Mouse (Mus musculus) forebrain, embryonic 14.5 days (tissue): Measurements from ENCODE around the gene Tmcc3. TPM values are rescaled to one million over a fixed set of nuclear protein-coding genes. Genes with fewer than 3 reads are reported as not detected.
"Not testable (repeated sequence)": the region's sequence is repeated elsewhere in the genome, so short reads cannot be mapped to it uniquely, and the experiment has no call there.

Experiments used
- ATAC-seq: fragments of 200-750 bp; cut with Nextera tagmentation; 2 replicates; pipeline ENCODE4 v1.8.0; 2017; ENCODE audit warnings: mild to moderate bottlenecking, moderate library complexity
- DNase-seq: peaks from one replicate; pipeline ENCODE4 v3.0.0-alpha.2; 2015; ENCODE audit warnings: low spot score
- H3K27ac ChIP-seq: fragments of 300-500 bp; sonication (generic); 2 replicates; pipeline ENCODE4 v1.5.1; 2014; ENCODE audit warnings: low read depth, mild to moderate bottlenecking, control low read depth, low read length, moderate library complexity
- H3K27me3 ChIP-seq: fragments of 300-500 bp; sonication (generic); replicated peaks from 2 replicates; pipeline ENCODE4 v1.6.1; 2014; ENCODE audit warnings: low read length, control low read depth, mixed read lengths; ENCODE audit not compliant: control insufficient read depth, insufficient read depth
- H3K36me3 ChIP-seq: fragments of 300-500 bp; sonication (generic); 2 replicates; pipeline ENCODE4 v1.6.1; 2014; ENCODE audit warnings: low read length, control low read depth; ENCODE audit not compliant: control insufficient read depth, insufficient read depth
- H3K4me1 ChIP-seq: fragments of 300-500 bp; sonication (generic); 2 replicates; pipeline ENCODE4 v1.6.1; 2014; ENCODE audit warnings: antibody characterized with exemption, low read length, control low read depth; ENCODE audit not compliant: control insufficient read depth, insufficient read depth
- H3K4me2 ChIP-seq: fragments of 300-500 bp; sonication (generic); 2 replicates; pipeline ENCODE4 v1.6.1; 2014; ENCODE audit warnings: mild to moderate bottlenecking, control low read depth, low read length
- H3K4me3 ChIP-seq: fragments of 300-500 bp; sonication (generic); 2 replicates; pipeline ENCODE4 v1.5.1; 2014; ENCODE audit warnings: low read depth, low read length, control low read depth
- H3K9ac ChIP-seq: fragments of 300-500 bp; sonication (generic); 2 replicates; pipeline ENCODE4 v1.6.1; 2014; ENCODE audit warnings: mild to moderate bottlenecking, low read length, control low read depth, moderate library complexity
- H3K9me3 ChIP-seq: fragments of 300-500 bp; sonication (generic); replicated peaks from 2 replicates; pipeline ENCODE4 v1.6.1; 2016; ENCODE audit warnings: low read length, control low read depth, mixed read lengths; ENCODE audit not compliant: control insufficient read depth
- WGBS: fragments of 180-500 bp; shearing (Covaris S2); extraction: QIAGEN DNeasy Blood & Tissue Kit; methylation state at CpG from one replicate; pipeline ENCODE4 v1.1.7; 2014; 5-methylcytosine and 5-hydroxymethylcytosine counted together
- polyA plus RNA-seq: library from polyadenylated mRNA; unstranded; fragments of >200 nt; fragmentation: Nextera tagmentation; extraction: Ambion mirVana; gene quantifications from 2 replicates; pipeline ENCODE4 v1.2.1, GENCODE M21; 2014

Tmcc3 gene
- polyA plus RNA-seq, 1 experiment from 2014 or later, result 5.5 TPM

DNA sequence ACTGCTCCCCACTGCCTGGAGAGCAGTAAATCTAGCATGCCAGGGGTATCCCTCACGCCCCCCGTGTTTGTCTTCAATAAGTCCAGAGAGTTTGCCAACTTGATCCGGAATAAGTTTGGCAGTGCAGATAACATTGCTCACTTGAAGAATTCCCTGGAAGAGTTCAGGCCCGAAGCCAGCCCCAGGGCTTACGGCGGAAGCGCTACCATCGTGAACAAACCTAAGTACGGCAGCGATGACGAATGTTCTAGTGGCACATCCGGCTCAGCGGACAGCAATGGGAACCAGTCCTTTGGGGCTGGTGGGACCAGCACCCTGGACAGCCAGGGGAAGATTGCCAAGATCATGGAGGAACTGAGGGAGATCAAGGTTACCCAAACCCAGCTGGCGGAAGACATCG, 267.1 kb downstream of the Tmcc3 start:
- Histone ChIP-seq H3K9ac (no peak overlapping the region), H3K4me3 (no peak overlapping the region), H3K36me3 (no peaks in the 10 kb centered on the region), H3K27me3 (no peaks in the 10 kb centered on the region), H3K9me3 (no peaks in the 10 kb centered on the region; the same call in 1 of the 2 replicates), H3K4me2 (no peak overlapping the region), H3K27ac (no peak overlapping the region), H3K4me1 (no peaks in the 10 kb centered on the region)
- DNase-seq (no peak), ATAC-seq (no peak)
- WGBS, result 94% methylated on average over 15 of the region's 15 CpGs

DNA sequence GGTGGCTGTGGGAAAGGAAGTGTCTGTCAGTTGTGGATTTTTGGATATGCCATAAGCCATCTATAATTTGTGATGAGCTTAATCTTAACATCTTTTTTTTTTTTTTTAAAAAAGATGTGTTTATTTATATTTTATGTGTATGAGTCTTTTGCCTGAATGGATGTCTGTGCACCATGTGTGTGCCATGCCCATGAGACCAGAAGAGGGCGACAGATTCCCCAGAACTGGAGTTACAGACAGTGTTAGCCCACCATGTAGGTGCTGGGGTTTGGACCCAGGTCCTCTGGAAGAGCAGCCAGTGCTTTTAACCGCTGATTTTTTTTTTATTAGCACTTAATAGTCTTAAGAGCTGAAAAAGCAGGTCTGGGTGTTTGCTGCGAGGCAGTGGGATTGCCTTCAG, 269.6 kb downstream of the Tmcc3 start:
- Histone ChIP-seq H3K4me1 (peaks cover 9% of the 10 kb centered on the region), H3K9me3 (no peaks in the 10 kb centered on the region; the same call in 1 of the 2 replicates), H3K27me3 (no peaks in the 10 kb centered on the region), H3K4me2 (no peak overlapping the region), H3K9ac (no peak overlapping the region), H3K4me3 (no peak overlapping the region), H3K27ac (no peak overlapping the region), H3K36me3 (no peaks in the 10 kb centered on the region)
- DNase-seq (no peak), ATAC-seq (no peak)
- WGBS, result 91% methylated on average over 3 of the region's 3 CpGs

DNA sequence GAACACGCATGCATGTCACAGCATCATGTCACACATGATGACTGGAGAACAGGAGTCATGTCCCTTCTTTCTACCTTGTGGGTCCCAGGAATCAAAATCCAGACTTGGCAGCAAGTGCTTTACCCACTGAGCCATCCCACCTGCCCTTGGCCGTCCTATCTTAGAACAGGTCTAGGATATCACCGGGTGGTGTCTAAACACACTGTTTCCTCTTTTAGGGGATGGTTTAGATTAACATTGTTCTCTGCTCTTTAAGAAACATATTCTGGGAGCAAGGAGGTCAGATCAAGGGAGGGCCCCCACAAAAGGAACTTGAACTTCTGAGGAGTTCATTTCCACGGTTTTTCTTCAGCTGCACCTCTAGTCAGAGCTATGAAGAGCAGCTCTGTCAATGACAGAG, 272.0 kb downstream of the Tmcc3 start:
- no peak overlapping the region for H3K27ac ChIP-seq
- H3K4me2 ChIP-seq, result no peak overlapping the region
- WGBS, result 89% methylated on average over 4 of the region's 4 CpGs
- H3K9ac ChIP-seq, result no peak overlapping the region
- peaks cover 9% of the 10 kb centered on the region for H3K4me1 ChIP-seq
- DNase-seq (no peak), ATAC-seq (no peak)
- H3K4me3 ChIP-seq, result no peak overlapping the region
- H3K36me3 ChIP-seq, result no peaks in the 10 kb centered on the region
- no peaks in the 10 kb centered on the region for H3K27me3 ChIP-seq
- no peaks in the 10 kb centered on the region; the same call in 1 of the 2 replicates for H3K9me3 ChIP-seq

DNA sequence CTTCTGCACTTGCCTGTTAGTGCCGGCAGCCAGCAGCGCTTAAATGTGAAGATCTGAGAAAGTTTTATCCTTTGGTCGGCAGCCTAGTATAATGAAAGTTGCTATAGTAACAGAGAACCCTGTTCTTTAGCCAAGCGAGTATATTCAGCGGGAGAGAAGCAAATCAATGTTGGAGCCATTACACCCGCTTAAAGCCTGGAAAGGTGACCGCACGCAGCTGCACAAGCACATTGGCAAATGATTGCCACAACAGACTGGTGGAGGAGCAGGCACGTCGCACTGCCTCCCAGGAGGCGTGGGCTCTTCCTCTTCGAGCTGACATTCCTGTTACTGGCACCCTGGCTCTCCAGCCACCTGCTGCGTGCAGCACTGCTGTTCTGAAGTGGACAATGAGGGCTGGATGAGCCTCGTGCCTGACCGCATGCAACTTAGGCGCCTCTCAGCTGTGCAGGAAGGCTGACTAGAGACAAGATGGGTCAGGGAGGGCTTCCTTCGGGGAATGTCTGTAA, 273.2 kb downstream of the Tmcc3 start:
- H3K9ac ChIP-seq, result peak overlapping the region; percentile 49
- H3K27me3 ChIP-seq, result no peaks in the 10 kb centered on the region
- H3K4me3 ChIP-seq, result no peak overlapping the region

DNA sequence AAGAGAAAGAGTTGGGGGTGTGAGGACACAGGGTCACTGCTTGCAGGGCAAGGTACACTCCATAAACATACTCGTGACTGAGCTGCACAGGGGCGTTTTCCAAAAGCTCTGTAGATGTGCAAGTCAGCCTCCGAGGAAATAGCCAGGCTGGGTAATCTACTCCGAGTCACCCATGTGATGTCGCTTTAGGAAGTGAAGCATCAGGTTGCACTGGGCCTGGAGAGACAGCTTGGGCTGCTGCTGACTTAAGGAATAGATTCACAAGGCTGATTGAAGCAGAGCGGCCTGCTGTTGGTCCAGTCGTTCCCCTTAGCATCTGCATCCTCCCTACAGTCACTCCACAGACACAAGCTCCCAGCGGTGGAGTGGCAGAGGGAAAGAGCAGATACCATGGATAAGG, 274.1 kb downstream of the Tmcc3 start:
- Histone ChIP-seq H3K4me2 (no peak overlapping the region), H3K4me1 (peaks cover 9% of the 10 kb centered on the region), H3K9ac (no peak overlapping the region), H3K27ac (peak overlapping the region; percentile 75; the same call in 1 of the 2 replicates), H3K9me3 (no peaks in the 10 kb centered on the region; the same call in 1 of the 2 replicates), H3K4me3 (no peak overlapping the region), H3K27me3 (no peaks in the 10 kb centered on the region), H3K36me3 (no peaks in the 10 kb centered on the region)
- DNase-seq, result no peak
- ATAC-seq, result no peak
- WGBS, result 78% methylated on average over 8 of the region's 8 CpGs

More for the DNA sequence above, 273.2 kb downstream of the Tmcc3 start:
- H3K4me2 ChIP-seq, result peak overlapping the region; percentile 39
- peak overlapping the region; percentile 75 for H3K27ac ChIP-seq
- WGBS, result 13% methylated on average over 17 of the region's 17 CpGs
- no peaks in the 10 kb centered on the region; the same call in 1 of the 2 replicates for H3K9me3 ChIP-seq
- H3K36me3 ChIP-seq, result no peaks in the 10 kb centered on the region
- peaks cover 9% of the 10 kb centered on the region for H3K4me1 ChIP-seq
- DNase-seq (peak; percentile 83), ATAC-seq (peak; percentile 81)

DNA sequence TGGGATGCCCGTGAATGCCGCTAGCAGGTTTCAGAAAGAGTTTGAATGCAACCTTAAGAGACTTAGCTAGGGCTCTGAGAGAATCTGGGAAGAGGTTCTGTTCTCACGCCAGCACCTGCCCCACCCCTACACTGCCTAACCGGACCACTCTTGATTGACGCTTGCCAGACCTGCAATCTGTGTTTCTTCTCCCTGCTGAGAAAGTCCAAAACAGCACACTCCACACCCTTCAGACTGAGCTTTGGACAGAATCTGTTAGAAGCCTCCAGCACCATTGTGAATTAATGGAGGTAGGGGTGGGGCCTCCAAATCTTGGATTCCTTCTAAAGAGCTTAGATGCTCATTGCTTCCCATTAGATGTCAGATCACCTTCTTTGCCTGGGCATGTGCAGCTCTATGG, 277.2 kb downstream of the Tmcc3 start:
- ATAC-seq, result no peak
- 86% methylated on average over 5 of the region's 5 CpGs for WGBS
- no peaks in the 10 kb centered on the region for H3K36me3 ChIP-seq
- no peak overlapping the region for H3K4me2 ChIP-seq
- H3K27me3 ChIP-seq, result no peaks in the 10 kb centered on the region
- H3K4me1 ChIP-seq, result peaks cover 9% of the 10 kb centered on the region
- no peak overlapping the region for H3K9ac ChIP-seq
- DNase-seq, result no peak
- no peak overlapping the region for H3K27ac ChIP-seq
- H3K9me3 ChIP-seq, result no peaks in the 10 kb centered on the region
- no peak overlapping the region for H3K4me3 ChIP-seq

DNA sequence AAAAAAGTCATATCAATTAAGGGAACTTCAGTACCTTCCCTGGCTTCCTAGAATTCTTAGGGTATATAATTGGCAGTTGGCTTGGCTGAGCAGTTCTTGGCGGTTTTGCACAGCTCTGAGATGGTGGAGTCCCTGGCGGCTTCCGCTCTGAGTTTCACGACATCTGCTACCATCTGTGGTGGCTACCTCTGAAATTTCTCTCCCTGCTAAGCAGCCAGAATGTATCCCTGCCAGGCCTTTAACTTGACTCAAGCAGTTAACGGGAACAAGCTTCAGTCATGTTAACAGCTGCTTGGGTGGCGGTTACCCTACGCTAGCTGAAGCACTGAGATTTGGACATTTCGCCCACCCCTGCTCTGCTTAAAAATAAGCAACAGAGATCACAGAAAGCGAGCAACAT, 284.0 kb downstream of the Tmcc3 start:
- no peaks in the 10 kb centered on the region for H3K27me3 ChIP-seq
- no peaks in the 10 kb centered on the region for H3K36me3 ChIP-seq
- H3K4me3 ChIP-seq, result no peak overlapping the region
- H3K4me1 ChIP-seq, result no peaks in the 10 kb centered on the region
- no peaks in the 10 kb centered on the region for H3K9me3 ChIP-seq
- no peak overlapping the region for H3K27ac ChIP-seq
- H3K4me2 ChIP-seq, result no peak overlapping the region
- DNase-seq, result peak; percentile 81
- H3K9ac ChIP-seq, result no peak overlapping the region
- peak; percentile 81 for ATAC-seq
- 74% methylated on average over 9 of the region's 9 CpGs for WGBS

DNA sequence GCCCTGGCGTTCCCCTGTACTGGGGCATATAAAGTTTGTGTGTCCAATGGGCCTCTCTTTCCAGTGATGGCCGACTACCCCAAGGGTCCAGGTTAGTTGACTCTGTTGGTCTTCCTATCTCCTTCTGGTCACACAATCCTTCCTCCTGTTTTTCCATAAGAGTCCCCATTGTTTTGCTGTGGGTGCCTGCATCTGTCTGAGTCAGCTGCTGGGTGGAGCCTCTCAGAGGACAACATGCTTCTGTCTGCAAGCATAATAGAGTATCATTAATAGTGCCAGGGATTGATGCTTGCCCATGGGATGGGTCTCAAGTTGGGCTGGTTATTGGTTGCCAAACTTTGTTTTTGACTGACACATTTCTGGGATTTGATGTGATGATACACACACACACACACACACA, 288.1 kb downstream of the Tmcc3 start:
- not testable (repeated sequence) for H3K9ac ChIP-seq, H3K36me3 ChIP-seq, H3K4me1 ChIP-seq, H3K27me3 ChIP-seq, H3K4me3 ChIP-seq, H3K4me2 ChIP-seq, DNase-seq, H3K9me3 ChIP-seq, ATAC-seq, H3K27ac ChIP-seq
- WGBS, result 91% methylated on average over 1 of the region's 2 CpGs

DNA sequence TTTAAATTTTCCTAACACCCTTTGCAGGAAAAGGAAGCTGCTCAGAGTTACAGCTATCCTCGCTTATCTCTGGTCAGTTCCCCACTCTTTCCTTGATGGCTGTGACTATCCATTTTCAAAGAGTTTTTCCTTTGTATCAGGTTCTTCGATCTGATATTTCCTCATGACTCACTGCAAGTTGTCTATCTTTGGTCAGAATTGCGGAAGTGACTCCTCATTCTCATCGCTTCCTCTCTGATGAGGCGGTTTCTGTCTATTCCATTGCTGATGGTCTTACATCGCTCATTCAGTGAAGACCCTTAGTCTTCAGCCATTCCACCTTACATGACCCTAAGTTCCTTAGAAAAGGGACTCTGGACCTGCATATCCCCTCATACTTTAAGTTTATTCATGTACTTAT, 289.3 kb downstream of the Tmcc3 start:
- Histone ChIP-seq H3K9ac (no peak overlapping the region), H3K27me3 (no peaks in the 10 kb centered on the region), H3K27ac (no peak overlapping the region), H3K4me1 (no peaks in the 10 kb centered on the region), H3K36me3 (no peaks in the 10 kb centered on the region), H3K4me3 (no peak overlapping the region), H3K9me3 (no peaks in the 10 kb centered on the region), H3K4me2 (no peak overlapping the region)
- no peak for DNase-seq
- ATAC-seq, result no peak
- 92% methylated on average over 6 of the region's 6 CpGs for WGBS
